Mouse (Mus musculus): ENCODE results near the gene Arf4. TPM values are rescaled to one million over a fixed set of nuclear protein-coding genes. Genes with fewer than 3 reads are reported as not detected.

Arf4 gene
- polyA plus RNA-seq, 1 experiment, result 128 TPM

Other genes starting within 250 kb of the Arf4 start
- 15.5 TPM for gene Slmap, start 103.1 kb upstream of the Arf4 start, polyA plus RNA-seq (2012; fragmentation: generic; extraction: Trizol)
- 4.5 TPM for gene Dennd6a, start 64.2 kb upstream of the Arf4 start, polyA plus RNA-seq (2012; fragmentation: generic; extraction: Trizol)
- gene Pde12, start 31.8 kb downstream of the Arf4 start, polyA plus RNA-seq (2012; fragmentation: generic; extraction: Trizol), result 3.4 TPM
- not detected for gene Dnah12, start 55.2 kb downstream of the Arf4 start, polyA plus RNA-seq (2012; fragmentation: generic; extraction: Trizol)

Data from myocyte (in vitro differentiated cells).